Mouse (Mus musculus): Measurements from ENCODE around the gene Mgat5. TPM values are rescaled to one million over a fixed set of nuclear protein-coding genes. Genes with fewer than 3 reads are reported as not detected.

Mgat5 gene
- total and polyA plus RNA-seq, 3 experiments = 0.16 TPM; not detected in 2

DNA sequence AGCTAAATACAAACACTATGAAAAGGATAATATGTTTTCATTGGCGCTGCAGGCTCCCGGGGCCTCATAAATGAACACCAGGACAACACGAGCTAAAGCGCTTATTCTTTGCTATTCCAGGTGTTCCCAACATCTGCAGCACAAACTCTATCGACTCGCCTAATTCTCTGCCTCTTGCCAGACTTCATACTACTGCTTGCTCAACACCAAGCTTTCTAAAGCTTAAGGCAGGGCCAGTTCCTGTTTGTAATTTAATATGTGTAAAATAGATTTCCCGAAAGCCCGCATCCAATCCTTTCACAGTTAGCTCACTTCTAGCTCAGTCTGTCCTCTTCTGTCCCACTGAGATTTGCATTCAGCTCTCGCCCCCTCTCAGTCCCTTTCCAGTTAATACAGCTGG is 182.8 kb downstream of the Mgat5 start:
- DNase-seq (ENCODE audit: low spot score) (no peak), ATAC-seq (ENCODE audit: extremely low read depth, insufficient number of reproducible peaks, low FRiP score, poor library complexity, severe bottlenecking) (no peak)
- no peaks in the 10 kb centered on the region for H3K36me3 ChIP-seq (replicated peaks)
- no peak for TF ChIP-seq CTCF (IDR thresholded peaks at IDR 0.05; ENCODE audit: low read depth, low read length)
- TF ChIP-seq TAL1 (conservative IDR thresholded peaks at IDR 0.05; ENCODE audit: low read depth, low read length) = no peak
- no peak for TF ChIP-seq GATA1 (IDR thresholded peaks at IDR 0.05; ENCODE audit: borderline replicate concordance, low read length)
- TF ChIP-seq GATA2 (IDR thresholded peaks at IDR 0.05; ENCODE audit: borderline replicate concordance, low read depth, low read length) = no peak
- no peak for TF ChIP-seq POLR2AphosphoS5 (IDR thresholded peaks at IDR 0.05; ENCODE audit: insufficient replicate concordance, low read depth, low read length)
- peaks cover 58% of the 10 kb centered on the region for H3K9me3 ChIP-seq (replicated peaks)
- H3K4me3 ChIP-seq (ENCODE audit: low read depth, low read length) = no peak overlapping the region
- H3K27me3 ChIP-seq (ENCODE audit: insufficient read depth, low read length) = no peaks in the 10 kb centered on the region
- no peaks in the 10 kb centered on the region for H3K4me1 ChIP-seq (ENCODE audit: insufficient read depth, low read depth, low read length)

DNA sequence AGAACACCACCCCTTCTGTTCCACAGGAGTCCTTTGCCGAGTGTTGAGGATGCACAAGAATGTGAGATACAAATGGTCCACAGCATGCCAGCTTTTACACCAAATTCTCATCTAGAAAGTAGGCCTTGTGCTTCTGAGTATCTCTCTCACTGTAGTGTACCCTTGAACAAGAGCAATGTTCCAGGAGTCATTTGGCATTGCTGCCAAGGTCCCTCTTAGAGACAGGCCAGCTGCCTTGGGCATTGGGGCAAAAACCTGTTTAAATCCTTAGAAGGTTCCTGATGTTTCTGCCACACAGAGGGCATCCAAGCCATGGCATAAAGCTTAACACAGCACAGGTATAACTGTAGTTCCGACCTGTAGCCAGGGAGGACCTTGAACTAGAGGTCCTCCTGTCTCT is 189.9 kb downstream of the Mgat5 start:
- Histone ChIP-seq H3K9me3 (replicated peaks) (peaks cover 66% of the 10 kb centered on the region), H3K4me3 (ENCODE audit: low read depth, low read length) (no peak overlapping the region), H3K27me3 (ENCODE audit: insufficient read depth, low read length) (no peaks in the 10 kb centered on the region), H3K36me3 (replicated peaks) (no peaks in the 10 kb centered on the region), H3K4me1 (ENCODE audit: insufficient read depth, low read depth, low read length) (no peaks in the 10 kb centered on the region)
- ATAC-seq (ENCODE audit: extremely low read depth, insufficient number of reproducible peaks, low FRiP score, poor library complexity, severe bottlenecking) (no peak), DNase-seq (ENCODE audit: low spot score) (no peak)
- TF ChIP-seq CTCF (IDR thresholded peaks at IDR 0.05; ENCODE audit: low read depth, low read length) (no peak), POLR2AphosphoS5 (IDR thresholded peaks at IDR 0.05; ENCODE audit: insufficient replicate concordance, low read depth, low read length) (no peak), GATA1 (IDR thresholded peaks at IDR 0.05; ENCODE audit: borderline replicate concordance, low read length) (no peak), GATA2 (IDR thresholded peaks at IDR 0.05; ENCODE audit: borderline replicate concordance, low read depth, low read length) (no peak), TAL1 (conservative IDR thresholded peaks at IDR 0.05; ENCODE audit: low read depth, low read length) (no peak)

DNA sequence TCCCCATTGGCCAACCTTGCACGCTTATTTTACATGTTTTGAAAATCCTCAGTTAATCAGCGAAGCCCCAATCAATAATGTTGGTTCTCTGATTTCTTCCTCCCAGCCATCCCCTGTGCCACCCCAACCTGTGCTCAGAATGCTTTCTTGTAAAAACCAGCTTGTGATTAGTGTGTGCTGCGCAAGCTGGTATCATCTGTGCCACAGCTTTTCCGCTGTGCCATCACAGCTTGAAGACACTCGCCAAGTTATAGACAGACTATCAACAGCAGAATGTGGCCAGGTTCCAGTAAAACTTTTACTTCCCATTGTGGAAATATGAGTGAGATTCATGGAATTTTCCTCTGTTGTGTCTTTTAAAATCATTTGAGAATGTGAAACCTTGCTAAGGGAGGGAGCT is 190.9 kb downstream of the Mgat5 start:
- no peak for ATAC-seq (ENCODE audit: extremely low read depth, insufficient number of reproducible peaks, low FRiP score, poor library complexity, severe bottlenecking)
- no peak for TF ChIP-seq GATA1 (IDR thresholded peaks at IDR 0.05; ENCODE audit: borderline replicate concordance, low read length)
- TF ChIP-seq POLR2AphosphoS5 (IDR thresholded peaks at IDR 0.05; ENCODE audit: insufficient replicate concordance, low read depth, low read length) = no peak
- TF ChIP-seq CTCF (IDR thresholded peaks at IDR 0.05; ENCODE audit: low read depth, low read length) = no peak
- TF ChIP-seq GATA2 (IDR thresholded peaks at IDR 0.05; ENCODE audit: borderline replicate concordance, low read depth, low read length) = no peak
- TF ChIP-seq TAL1 (conservative IDR thresholded peaks at IDR 0.05; ENCODE audit: low read depth, low read length) = no peak
- no peaks in the 10 kb centered on the region for H3K36me3 ChIP-seq (replicated peaks)

DNA sequence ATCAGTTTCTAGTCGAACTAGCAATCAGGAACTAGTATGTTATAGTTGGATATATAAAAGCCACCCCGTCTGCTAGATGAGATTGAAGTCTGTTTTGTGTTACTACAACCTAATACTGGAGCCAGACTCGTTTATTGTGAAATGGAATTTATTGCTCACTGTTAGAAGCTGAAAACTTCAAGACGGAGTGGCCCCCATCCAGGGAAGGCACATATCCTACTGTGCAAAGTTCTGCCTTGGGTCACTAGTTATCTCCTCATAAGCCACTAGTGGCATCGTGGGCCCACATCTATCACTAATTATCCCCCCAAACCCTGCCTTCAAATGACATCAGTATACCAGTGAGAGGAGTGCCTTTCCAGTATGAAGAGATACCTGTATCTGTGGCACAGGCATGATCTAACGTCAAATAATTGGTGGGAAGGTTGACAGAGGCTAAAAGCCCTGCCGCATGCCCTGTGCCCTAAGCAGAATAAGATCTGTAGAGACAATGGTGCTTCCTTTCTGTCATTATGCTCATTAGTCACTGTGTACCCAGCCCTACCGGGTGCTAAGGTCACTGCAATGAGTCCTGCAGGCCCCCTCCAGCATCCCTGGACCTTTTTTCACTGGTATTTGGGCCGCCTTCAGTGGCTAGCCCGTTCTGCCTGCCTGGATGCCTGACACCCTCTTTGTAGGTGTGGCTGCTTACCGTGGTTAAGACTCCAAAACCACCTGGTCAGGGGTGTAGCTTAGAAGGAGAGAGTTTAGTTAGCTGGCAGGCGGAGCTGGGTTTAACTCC is 191.9 kb downstream of the Mgat5 start:
- no peak for ATAC-seq (ENCODE audit: extremely low read depth, insufficient number of reproducible peaks, low FRiP score, poor library complexity, severe bottlenecking)
- no peaks in the 10 kb centered on the region for H3K27me3 ChIP-seq (ENCODE audit: insufficient read depth, low read length)
- H3K4me3 ChIP-seq (ENCODE audit: low read depth, low read length) = no peak overlapping the region
- no peaks in the 10 kb centered on the region for H3K4me1 ChIP-seq (ENCODE audit: insufficient read depth, low read depth, low read length)
- H3K9me3 ChIP-seq (replicated peaks) = peaks cover 78% of the 10 kb centered on the region
- no peaks in the 10 kb centered on the region for H3K36me3 ChIP-seq (replicated peaks)
- TF ChIP-seq GATA1 (IDR thresholded peaks at IDR 0.05; ENCODE audit: borderline replicate concordance, low read length) (no peak), TAL1 (conservative IDR thresholded peaks at IDR 0.05; ENCODE audit: low read depth, low read length) (no peak), GATA2 (IDR thresholded peaks at IDR 0.05; ENCODE audit: borderline replicate concordance, low read depth, low read length) (no peak), CTCF (IDR thresholded peaks at IDR 0.05; ENCODE audit: low read depth, low read length) (no peak), POLR2AphosphoS5 (IDR thresholded peaks at IDR 0.05; ENCODE audit: insufficient replicate concordance, low read depth, low read length) (no peak)
- no peak for DNase-seq (ENCODE audit: low spot score)

More for the DNA sequence above, 190.9 kb downstream of the Mgat5 start:
- H3K4me1 ChIP-seq (ENCODE audit: insufficient read depth, low read depth, low read length) = no peaks in the 10 kb centered on the region
- no peaks in the 10 kb centered on the region for H3K27me3 ChIP-seq (ENCODE audit: insufficient read depth, low read length)
- H3K9me3 ChIP-seq (replicated peaks) = peaks cover 73% of the 10 kb centered on the region
- H3K4me3 ChIP-seq (ENCODE audit: low read depth, low read length) = no peak overlapping the region
- no peak for DNase-seq (ENCODE audit: low spot score)

DNA sequence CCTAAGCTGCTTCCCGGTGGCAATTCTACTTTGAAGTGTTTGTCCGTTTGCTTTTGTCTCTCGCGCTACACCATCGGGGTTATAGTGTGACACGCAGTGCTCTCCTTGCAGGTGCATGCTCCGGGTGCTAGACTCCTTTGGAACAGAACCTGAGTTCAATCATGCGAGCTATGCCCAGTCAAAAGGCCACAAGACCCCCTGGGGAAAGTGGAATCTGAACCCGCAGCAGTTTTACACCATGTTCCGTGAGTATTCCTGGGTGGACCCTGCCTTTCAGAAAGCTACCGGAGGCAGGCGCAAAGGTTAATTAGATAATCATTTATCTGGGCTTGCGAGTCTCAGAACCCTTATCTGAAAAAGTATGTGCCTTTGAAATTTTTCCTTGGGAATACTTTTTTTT is 192.6 kb downstream of the Mgat5 start:
- TF ChIP-seq GATA1 (IDR thresholded peaks at IDR 0.05; ENCODE audit: borderline replicate concordance, low read length) (no peak), POLR2AphosphoS5 (IDR thresholded peaks at IDR 0.05; ENCODE audit: insufficient replicate concordance, low read depth, low read length) (no peak), GATA2 (IDR thresholded peaks at IDR 0.05; ENCODE audit: borderline replicate concordance, low read depth, low read length) (no peak), CTCF (IDR thresholded peaks at IDR 0.05; ENCODE audit: low read depth, low read length) (no peak), TAL1 (conservative IDR thresholded peaks at IDR 0.05; ENCODE audit: low read depth, low read length) (no peak)
- no peaks in the 10 kb centered on the region for H3K4me1 ChIP-seq (ENCODE audit: insufficient read depth, low read depth, low read length)
- no peak for DNase-seq (ENCODE audit: low spot score)
- H3K4me3 ChIP-seq (ENCODE audit: low read depth, low read length) = no peak overlapping the region
- no peaks in the 10 kb centered on the region for H3K27me3 ChIP-seq (ENCODE audit: insufficient read depth, low read length)
- no peak for ATAC-seq (ENCODE audit: extremely low read depth, insufficient number of reproducible peaks, low FRiP score, poor library complexity, severe bottlenecking)
- peaks cover 80% of the 10 kb centered on the region for H3K9me3 ChIP-seq (replicated peaks)
- no peaks in the 10 kb centered on the region for H3K36me3 ChIP-seq (replicated peaks)

DNA sequence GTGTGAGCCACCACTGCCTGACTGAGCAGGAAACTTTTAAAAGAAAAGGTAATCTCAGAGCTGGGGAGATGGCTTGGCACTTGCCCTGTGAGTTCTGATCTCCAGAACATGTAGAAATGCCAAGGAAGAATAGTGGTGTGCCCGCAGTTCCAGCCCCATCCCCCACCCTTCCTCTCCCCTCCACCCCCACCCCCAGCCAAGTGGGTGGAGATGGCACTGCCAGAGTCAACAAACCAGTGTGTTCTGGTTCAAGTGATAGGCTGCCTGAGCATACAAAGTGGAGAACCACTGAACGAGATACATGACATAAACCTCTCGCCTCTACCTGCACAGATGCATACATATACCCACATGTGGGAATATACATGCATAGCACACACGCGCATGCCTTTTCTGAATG is 193.4 kb downstream of the Mgat5 start:
- H3K36me3 ChIP-seq (replicated peaks) = no peaks in the 10 kb centered on the region
- H3K27me3 ChIP-seq (ENCODE audit: insufficient read depth, low read length) = no peaks in the 10 kb centered on the region
- peaks cover 74% of the 10 kb centered on the region for H3K9me3 ChIP-seq (replicated peaks)
- H3K4me3 ChIP-seq (ENCODE audit: low read depth, low read length) = no peak overlapping the region
- no peaks in the 10 kb centered on the region for H3K4me1 ChIP-seq (ENCODE audit: insufficient read depth, low read depth, low read length)
- no peak for DNase-seq (ENCODE audit: low spot score)
- ATAC-seq (ENCODE audit: extremely low read depth, insufficient number of reproducible peaks, low FRiP score, poor library complexity, severe bottlenecking) = no peak
- TF ChIP-seq TAL1 (conservative IDR thresholded peaks at IDR 0.05; ENCODE audit: low read depth, low read length) (no peak), POLR2AphosphoS5 (IDR thresholded peaks at IDR 0.05; ENCODE audit: insufficient replicate concordance, low read depth, low read length) (no peak), GATA2 (IDR thresholded peaks at IDR 0.05; ENCODE audit: borderline replicate concordance, low read depth, low read length) (no peak), GATA1 (IDR thresholded peaks at IDR 0.05; ENCODE audit: borderline replicate concordance, low read length) (no peak), CTCF (IDR thresholded peaks at IDR 0.05; ENCODE audit: low read depth, low read length) (no peak)

All from G1E (cell line).